Mouse (Mus musculus) splenic B cell, adult 2 months (primary cell): ENCODE measurements at regions not wholly inside any gene's neighbourhood (a gene's known extent, or its start where the extent isn't known, plus 50 kb on each side); places are given as distances from the start of the nearest gene placed in this dataset.

Experiments used
- DNase-seq: peaks from one replicate; pipeline ENCODE4 v3.0.0-alpha.2; 2011; ENCODE audit warnings: low read depth, low spot score
- H3K27me3 ChIP-seq: 2 replicates; pipeline ENCODE4 v1.6.1; 2012; ENCODE audit warnings: mild to moderate bottlenecking, low read length, moderate library complexity, mixed read lengths; ENCODE audit not compliant: control insufficient read depth, poor library complexity, insufficient read depth, severe bottlenecking
- H3K36me3 ChIP-seq: 2 replicates; pipeline ENCODE4 v1.6.1; 2012; ENCODE audit warnings: mild to moderate bottlenecking, low read length, moderate library complexity, mixed read lengths; ENCODE audit not compliant: control insufficient read depth, poor library complexity, insufficient read depth, severe bottlenecking

GRCm38 (mm10) chr3:17772886-17773285, 175.3 kb upstream of the Cypt12 start:
- no peak for DNase-seq
- H3K36me3 ChIP-seq, result no peaks in the 10 kb centered on the region
- H3K27me3 ChIP-seq, result no peaks in the 10 kb centered on the region

- Histone ChIP-seq H3K36me3 (no peaks in the 10 kb centered on the region), H3K27me3 (no peaks in the 10 kb centered on the region)
- no peak for DNase-seq
Observed at GRCm38 (mm10) chr3:17779152-17779551, 169.1 kb upstream of the Cypt12 start.

- no peak for DNase-seq
- Histone ChIP-seq H3K36me3 (no peaks in the 10 kb centered on the region), H3K27me3 (peaks cover 2% of the 10 kb centered on the region; the same call in 1 of the 2 replicates)
Observed at GRCm38 (mm10) chr3:17784076-17784475, 164.1 kb upstream of the Cypt12 start.

GRCm38 (mm10) chr3:17784587-17784986, 163.6 kb upstream of the Cypt12 start:
- peaks cover 2% of the 10 kb centered on the region; the same call in 1 of the 2 replicates for H3K27me3 ChIP-seq
- H3K36me3 ChIP-seq, result no peaks in the 10 kb centered on the region
- DNase-seq, result no peak

- Histone ChIP-seq H3K27me3 (peaks cover 2% of the 10 kb centered on the region; the same call in 1 of the 2 replicates), H3K36me3 (no peaks in the 10 kb centered on the region)
- DNase-seq, result no peak
Observed at GRCm38 (mm10) chr3:17785106-17786022, 162.8 kb upstream of the Cypt12 start.

- no peak for DNase-seq
- Histone ChIP-seq H3K27me3 (peaks cover 2% of the 10 kb centered on the region; the same call in 1 of the 2 replicates), H3K36me3 (no peaks in the 10 kb centered on the region)
Observed at GRCm38 (mm10) chr3:17786023-17786720, 162.0 kb upstream of the Cypt12 start.

GRCm38 (mm10) chr3:17786721-17787442, 161.3 kb upstream of the Cypt12 start:
- H3K36me3 ChIP-seq, result no peaks in the 10 kb centered on the region
- H3K27me3 ChIP-seq, result peaks cover 2% of the 10 kb centered on the region; the same call in 1 of the 2 replicates
- no peak for DNase-seq

GRCm38 (mm10) chr3:17787443-17788333, 160.5 kb upstream of the Cypt12 start:
- peaks cover 2% of the 10 kb centered on the region; the same call in 1 of the 2 replicates for H3K27me3 ChIP-seq
- DNase-seq, result no peak
- H3K36me3 ChIP-seq, result no peaks in the 10 kb centered on the region

GRCm38 (mm10) chr3:17788334-17788720, 159.9 kb upstream of the Cypt12 start:
- Histone ChIP-seq H3K27me3 (peaks cover 2% of the 10 kb centered on the region; the same call in 1 of the 2 replicates), H3K36me3 (no peaks in the 10 kb centered on the region)
- no peak for DNase-seq

- no peak for DNase-seq
- Histone ChIP-seq H3K27me3 (peaks cover 2% of the 10 kb centered on the region; the same call in 1 of the 2 replicates), H3K36me3 (no peaks in the 10 kb centered on the region)
Observed at GRCm38 (mm10) chr3:17788778-17789299, 159.4 kb upstream of the Cypt12 start.

- Histone ChIP-seq H3K36me3 (no peaks in the 10 kb centered on the region), H3K27me3 (peaks cover 2% of the 10 kb centered on the region; the same call in 1 of the 2 replicates)
- no peak for DNase-seq
Observed at GRCm38 (mm10) chr3:17789454-17790196, 158.6 kb upstream of the Cypt12 start.

- DNase-seq, result no peak
- Histone ChIP-seq H3K36me3 (no peaks in the 10 kb centered on the region), H3K27me3 (peaks cover 2% of the 10 kb centered on the region; the same call in 1 of the 2 replicates)
Observed at GRCm38 (mm10) chr3:17790331-17790730, 157.9 kb upstream of the Cypt12 start.

GRCm38 (mm10) chr3:17790816-17791215, 157.4 kb upstream of the Cypt12 start:
- no peak for DNase-seq
- H3K27me3 ChIP-seq, result peaks cover 2% of the 10 kb centered on the region; the same call in 1 of the 2 replicates

More at GRCm38 (mm10) chr3:17790816-17791215, 157.4 kb upstream of the Cypt12 start:
- no peaks in the 10 kb centered on the region for H3K36me3 ChIP-seq
